Comparison of ENCODE assay signal across 8 mouse cellular contexts in genomic region chr7:90060343-90061175, GRCm38 (mm10).
DNase-seq lines count a peak whose midpoint lies in the region; ATAC-seq and TF ChIP-seq lines count a peak whose summit lies in the region.

No protein-coding gene starts in this region.

- TF ChIP-seq CTCF in gastrocnemius, adult 2 months (IDR thresholded peaks at IDR 0.05): no peak

- H3K27me3 ChIP-seq in liver, embryonic 15.5 days: no peaks in the 10 kb centered on the region

- no peaks in the 10 kb centered on the region for H3K9me3 ChIP-seq in liver, embryonic 15.5 days (replicated peaks)

- intact Hi-C loops in gastrocnemius, adult 2 months (cut with DNase I): no loop called here
- intact Hi-C loops in gastrocnemius, postnatal 14 days (cut with DNase I; ENCODE audit: low total_unique reads): no loop called here

- peaks cover 95% of the 10 kb centered on the region for H3K4me1 ChIP-seq in liver, embryonic 15.5 days (replicated peaks)

- H3K4me2 ChIP-seq in liver, embryonic 15.5 days: peak overlapping the region; percentile 77

- peak; percentile 36 for DNase-seq in gastrocnemius, adult 2 months
- no peak for DNase-seq in gastrocnemius, postnatal 14 days
- DNase-seq in MEL-GATA-1-ER (ENCODE audit: extremely low read depth, low read depth): peak; percentile 88
- no peak for DNase-seq in right cerebral cortex, postnatal 36 days (ENCODE audit: low spot score in 2 of 2)
- no peak for DNase-seq in left cerebral cortex, adult 18-20 months (ENCODE audit: low spot score in 2 of 2)
- DNase-seq in adrenal gland, adult 18-20 months (ENCODE audit: low spot score in 2 of 2): no peak

- H3K27ac ChIP-seq in gastrocnemius, adult 2 months: peak overlapping the region; percentile 81
- peak overlapping the region; percentile 98 for H3K27ac ChIP-seq in liver, embryonic 15.5 days (replicated peaks)

- H3K36me3 ChIP-seq in liver, embryonic 15.5 days (replicated peaks): no peaks in the 10 kb centered on the region

- no peak overlapping the region for H3K4me3 ChIP-seq in gastrocnemius, adult 2 months
- H3K4me3 ChIP-seq in liver, embryonic 15.5 days (replicated peaks): peak overlapping the region; percentile 51

- WGBS in liver, embryonic 15.5 days (ENCODE audit: insufficient replicate concordance): 15% methylated on average over 16 of the region's 16 CpGs

- H3K9ac ChIP-seq in liver, embryonic 15.5 days: peak overlapping the region; percentile 76

- peak; percentile 13 for ATAC-seq in inflammation-experienced regulatory T-cells, adult 6 months
- peak; percentile 86 for ATAC-seq in liver, embryonic 15.5 days (ENCODE audit: insufficient read depth)

Comparison
In these comparisons a context has a peak if more than half of its experiments do, and no peak if none do; other contexts are left out.
1. DNase-seq: peak in gastrocnemius, adult 2 months (single experiment) and MEL-GATA-1-ER (single experiment); none in gastrocnemius, postnatal 14 days (single experiment), right cerebral cortex, postnatal 36 days (0 of 2), left cerebral cortex, adult 18-20 months (0 of 2) and adrenal gland, adult 18-20 months (0 of 2).